Mouse (Mus musculus) lung, embryonic 16.5 days (tissue): ENCODE measurements at regions not wholly inside any gene's neighbourhood (a gene's known extent, or its start where the extent isn't known, plus 50 kb on each side); places are given as distances from the start of the nearest gene placed in this dataset.

ENCODE experiments used
- ATAC-seq: fragments of 200-750 bp; cut with Nextera tagmentation; 2 replicates; pipeline ENCODE4 v1.8.0; 2017; ENCODE audit warnings: low read depth, mild to moderate bottlenecking, moderate library complexity
- H3K27ac ChIP-seq: fragments of 300-500 bp; sonication (generic); 2 replicates; pipeline ENCODE4 v1.5.1; 2014; ENCODE audit warnings: mild to moderate bottlenecking, control low read depth, low read length
- H3K27me3 ChIP-seq: fragments of 300-500 bp; sonication (generic); 2 replicates; pipeline ENCODE4 v1.6.1; 2014; ENCODE audit warnings: low read depth, low read length, mixed read lengths; ENCODE audit not compliant: control insufficient read depth, insufficient read depth
- H3K36me3 ChIP-seq: fragments of 300-500 bp; sonication (generic); 2 replicates; pipeline ENCODE4 v1.6.1; 2014; ENCODE audit warnings: low read length; ENCODE audit not compliant: control insufficient read depth, insufficient read depth
- H3K4me1 ChIP-seq: fragments of 300-500 bp; sonication (generic); replicated peaks from 2 replicates; pipeline ENCODE4 v1.6.1; 2014; ENCODE audit warnings: low read length, mixed read lengths; ENCODE audit not compliant: control insufficient read depth, insufficient read depth
- H3K4me2 ChIP-seq: fragments of 300-500 bp; sonication (generic); 2 replicates; pipeline ENCODE4 v1.6.1; 2014; ENCODE audit warnings: low read depth, low read length, control low read depth
- H3K4me3 ChIP-seq: fragments of 300-500 bp; sonication (generic); 2 replicates; pipeline ENCODE4 v1.5.1; 2014; ENCODE audit warnings: mild to moderate bottlenecking, low read length, control low read depth
- H3K9ac ChIP-seq: fragments of 300-500 bp; sonication (generic); 2 replicates; pipeline ENCODE4 v1.6.1; 2014; ENCODE audit warnings: low read length, control low read depth
- H3K9me3 ChIP-seq: fragments of 300-500 bp; sonication (generic); 2 replicates; pipeline ENCODE4 v1.6.1; 2016; ENCODE audit warnings: low read length; ENCODE audit not compliant: control insufficient read depth
- WGBS: fragments of 180-500 bp; shearing (Covaris S2); extraction: QIAGEN DNeasy Blood & Tissue Kit; methylation state at CpG from one replicate; pipeline ENCODE4 v1.1.7; 2014; 5-methylcytosine and 5-hydroxymethylcytosine counted together

GRCm38 (mm10) chr5:79679051-79679450 lies 1340.9 kb upstream of the Adgrl3 start:
- Histone ChIP-seq H3K9ac (no peak overlapping the region), H3K4me2 (no peak overlapping the region), H3K36me3 (no peaks in the 10 kb centered on the region), H3K4me1 (no peaks in the 10 kb centered on the region), H3K27me3 (no peaks in the 10 kb centered on the region), H3K27ac (no peak overlapping the region), H3K4me3 (no peak overlapping the region), H3K9me3 (no peaks in the 10 kb centered on the region)
- ATAC-seq: no peak
- WGBS: 28% methylated on average over 3 of the region's 3 CpGs

- Histone ChIP-seq H3K27ac (no peak overlapping the region), H3K27me3 (no peaks in the 10 kb centered on the region), H3K4me1 (no peaks in the 10 kb centered on the region), H3K9me3 (no peaks in the 10 kb centered on the region), H3K4me2 (no peak overlapping the region), H3K36me3 (no peaks in the 10 kb centered on the region), H3K9ac (no peak overlapping the region), H3K4me3 (no peak overlapping the region)
- peak; percentile 86 for ATAC-seq
Observed at GRCm38 (mm10) chr5:79680321-79680720, 1339.6 kb upstream of the Adgrl3 start.

GRCm38 (mm10) chr5:79706631-79707030 lies 1313.3 kb upstream of the Adgrl3 start:
- no peak for ATAC-seq
- H3K9me3 ChIP-seq: no peaks in the 10 kb centered on the region
- H3K9ac ChIP-seq: no peak overlapping the region
- H3K4me2 ChIP-seq: no peak overlapping the region
- 50% methylated on average over 1 of the region's 1 CpGs for WGBS
- no peaks in the 10 kb centered on the region for H3K27me3 ChIP-seq
- no peaks in the 10 kb centered on the region for H3K4me1 ChIP-seq
- H3K36me3 ChIP-seq: no peaks in the 10 kb centered on the region
- no peak overlapping the region for H3K27ac ChIP-seq
- H3K4me3 ChIP-seq: no peak overlapping the region

- no peak overlapping the region for H3K9ac ChIP-seq
- no peak for ATAC-seq
- H3K4me2 ChIP-seq: no peak overlapping the region
- no peaks in the 10 kb centered on the region for H3K36me3 ChIP-seq
- H3K9me3 ChIP-seq: no peaks in the 10 kb centered on the region
- H3K27ac ChIP-seq: no peak overlapping the region
- H3K27me3 ChIP-seq: no peaks in the 10 kb centered on the region
- 45% methylated on average over 5 of the region's 5 CpGs for WGBS
- H3K4me3 ChIP-seq: no peak overlapping the region
- no peaks in the 10 kb centered on the region for H3K4me1 ChIP-seq
Observed at GRCm38 (mm10) chr5:79734885-79735284, 1285.1 kb upstream of the Adgrl3 start.

GRCm38 (mm10) chr5:79784391-79784790 lies 1235.5 kb upstream of the Adgrl3 start:
- H3K27ac ChIP-seq: no peak overlapping the region
- H3K36me3 ChIP-seq: no peaks in the 10 kb centered on the region
- H3K27me3 ChIP-seq: no peaks in the 10 kb centered on the region
- no peaks in the 10 kb centered on the region for H3K9me3 ChIP-seq
- 83% methylated on average over 1 of the region's 1 CpGs for WGBS
- no peaks in the 10 kb centered on the region for H3K4me1 ChIP-seq
- H3K4me2 ChIP-seq: no peak overlapping the region
- H3K9ac ChIP-seq: no peak overlapping the region
- H3K4me3 ChIP-seq: no peak overlapping the region
- no peak for ATAC-seq

GRCm38 (mm10) chr5:79826531-79826930 lies 1193.4 kb upstream of the Adgrl3 start:
- H3K27me3 ChIP-seq: no peaks in the 10 kb centered on the region
- ATAC-seq: no peak
- H3K9me3 ChIP-seq: peaks cover 22% of the 10 kb centered on the region
- H3K4me2 ChIP-seq: no peak overlapping the region
- no peaks in the 10 kb centered on the region for H3K36me3 ChIP-seq
- H3K4me1 ChIP-seq: no peaks in the 10 kb centered on the region
- no peak overlapping the region for H3K9ac ChIP-seq
- no peak overlapping the region for H3K4me3 ChIP-seq
- no peak overlapping the region for H3K27ac ChIP-seq

GRCm38 (mm10) chr5:79846456-79846855 lies 1173.5 kb upstream of the Adgrl3 start:
- Histone ChIP-seq H3K9me3 (no peaks in the 10 kb centered on the region), H3K4me3 (no peak overlapping the region), H3K4me2 (no peak overlapping the region), H3K27ac (no peak overlapping the region), H3K9ac (no peak overlapping the region), H3K4me1 (no peaks in the 10 kb centered on the region), H3K27me3 (no peaks in the 10 kb centered on the region), H3K36me3 (no peaks in the 10 kb centered on the region)
- WGBS: 44% methylated on average over 2 of the region's 2 CpGs
- no peak for ATAC-seq

GRCm38 (mm10) chr5:79855866-79856265 lies 1164.1 kb upstream of the Adgrl3 start:
- H3K9ac ChIP-seq: no peak overlapping the region
- H3K27ac ChIP-seq: no peak overlapping the region
- ATAC-seq: no peak
- no peaks in the 10 kb centered on the region for H3K4me1 ChIP-seq
- H3K4me3 ChIP-seq: no peak overlapping the region
- H3K4me2 ChIP-seq: no peak overlapping the region
- no peaks in the 10 kb centered on the region for H3K9me3 ChIP-seq
- 78% methylated on average over 4 of the region's 4 CpGs for whole genome bisulfite sequencing
- H3K36me3 ChIP-seq: no peaks in the 10 kb centered on the region
- no peaks in the 10 kb centered on the region for H3K27me3 ChIP-seq

GRCm38 (mm10) chr5:79900713-79901112 lies 1119.2 kb upstream of the Adgrl3 start:
- Histone ChIP-seq H3K9me3 (no peaks in the 10 kb centered on the region), H3K4me2 (no peak overlapping the region), H3K9ac (no peak overlapping the region), H3K4me3 (no peak overlapping the region), H3K36me3 (no peaks in the 10 kb centered on the region), H3K27me3 (no peaks in the 10 kb centered on the region), H3K4me1 (no peaks in the 10 kb centered on the region), H3K27ac (no peak overlapping the region)
- ATAC-seq: no peak
- WGBS: 81% methylated on average over 4 of the region's 4 CpGs

GRCm38 (mm10) chr5:79905341-79905740 lies 1114.6 kb upstream of the Adgrl3 start:
- WGBS: 54% methylated on average over 5 of the region's 5 CpGs

More at GRCm38 (mm10) chr5:79905341-79905740, 1114.6 kb upstream of the Adgrl3 start:
- no peaks in the 10 kb centered on the region for H3K27me3 ChIP-seq
- no peaks in the 10 kb centered on the region for H3K9me3 ChIP-seq
- no peaks in the 10 kb centered on the region for H3K36me3 ChIP-seq
- no peaks in the 10 kb centered on the region for H3K4me1 ChIP-seq
- H3K27ac ChIP-seq: no peak overlapping the region
- no peak for ATAC-seq
- H3K4me2 ChIP-seq: no peak overlapping the region
- H3K4me3 ChIP-seq: no peak overlapping the region
- H3K9ac ChIP-seq: no peak overlapping the region
